Mouse (Mus musculus): ENCODE measurements around the gene Elane.

DNA sequence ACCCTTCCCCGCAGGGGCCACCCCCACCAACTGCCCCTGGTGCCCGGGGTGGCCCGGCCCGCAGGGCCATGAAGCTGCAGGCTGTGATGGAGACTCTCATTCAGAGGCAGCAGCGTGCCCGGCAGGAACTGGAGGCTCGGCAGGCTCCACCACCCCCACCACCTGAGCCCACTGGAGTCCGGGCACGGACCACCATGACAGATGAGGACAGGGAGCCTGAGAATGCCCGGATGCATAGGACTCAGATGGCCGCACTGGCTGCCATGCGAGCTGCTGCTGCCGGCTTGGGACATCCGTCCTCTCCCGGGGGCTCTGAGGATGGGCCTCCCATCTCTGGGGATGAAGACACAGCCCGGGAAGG is 44.8 kb downstream of the Elane start:
- TF ChIP-seq MAX (IDR thresholded peaks at IDR 0.05) (no peak), CTCF (IDR thresholded peaks at IDR 0.05; ENCODE audit: control insufficient read depth, insufficient read depth, insufficient read length) (no peak)
